Mouse (Mus musculus): ENCODE data around the gene Lyve1. TPM values are rescaled to one million over a fixed set of nuclear protein-coding genes. Genes with fewer than 3 reads are reported as not detected.

Lyve1 gene
- polyA plus RNA-seq, 1 experiment from 2014 or later: 4.4 TPM

GRCm38 (mm10) chr7:110818787-110819350 is 44.2 kb downstream of the Lyve1 start:
- DNase-seq (ENCODE audit: low spot score): no peak
- 93% methylated on average over 11 of the region's 11 CpGs for WGBS
- H3K4me3 ChIP-seq (replicated peaks; ENCODE audit: low read length): no peak overlapping the region

GRCm38 (mm10) chr7:110818206-110818605 is 44.8 kb downstream of the Lyve1 start:
- no peak overlapping the region for H3K9ac ChIP-seq
- H3K4me3 ChIP-seq (replicated peaks; ENCODE audit: low read length): no peak overlapping the region
- WGBS: 83% methylated on average over 6 of the region's 6 CpGs
- H3K4me1 ChIP-seq (replicated peaks; ENCODE audit: control insufficient read depth, insufficient read depth, low read length): no peaks in the 10 kb centered on the region
- H3K9me3 ChIP-seq (ENCODE audit: control insufficient read depth, low read length): no peaks in the 10 kb centered on the region
- ATAC-seq (ENCODE audit: low FRiP score) (no peak), DNase-seq (ENCODE audit: low spot score) (no peak)
- H3K27ac ChIP-seq: no peak overlapping the region
- no peaks in the 10 kb centered on the region for H3K27me3 ChIP-seq (ENCODE audit: control insufficient read depth, insufficient read depth, low read length)
- H3K4me2 ChIP-seq (replicated peaks): no peak overlapping the region
- H3K36me3 ChIP-seq (replicated peaks; ENCODE audit: control insufficient read depth, insufficient read depth): peaks cover 8% of the 10 kb centered on the region

More at GRCm38 (mm10) chr7:110818787-110819350, 44.2 kb downstream of the Lyve1 start:
- Histone ChIP-seq H3K9ac (no peak overlapping the region), H3K4me2 (replicated peaks) (no peak overlapping the region), H3K27me3 (ENCODE audit: control insufficient read depth, insufficient read depth, low read length) (no peaks in the 10 kb centered on the region), H3K9me3 (ENCODE audit: control insufficient read depth, low read length) (no peaks in the 10 kb centered on the region), H3K4me1 (replicated peaks; ENCODE audit: control insufficient read depth, insufficient read depth, low read length) (no peaks in the 10 kb centered on the region), H3K27ac (no peak overlapping the region), H3K36me3 (replicated peaks; ENCODE audit: control insufficient read depth, insufficient read depth) (peaks cover 15% of the 10 kb centered on the region)
- no peak for ATAC-seq (ENCODE audit: low FRiP score)

DNA sequence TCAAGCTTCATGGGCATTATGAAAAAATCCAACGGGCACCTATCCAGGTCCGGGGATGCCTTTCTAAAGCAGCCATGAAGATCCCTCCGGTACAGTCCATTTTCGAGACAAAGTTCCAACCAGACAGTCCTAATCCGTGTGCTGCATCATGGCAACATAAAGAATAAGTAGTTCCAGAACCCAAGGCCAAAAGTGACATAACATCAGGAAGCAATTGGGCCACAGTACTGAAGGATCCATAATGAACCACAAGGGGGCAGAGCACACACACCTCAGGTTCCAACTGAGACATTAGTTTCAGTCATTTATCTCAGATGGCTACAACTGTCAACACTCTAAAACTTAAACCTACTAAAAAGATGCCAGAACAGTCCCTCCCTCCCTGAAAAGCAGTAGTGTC is 47.0 kb downstream of the Lyve1 start:
- Histone ChIP-seq H3K9me3 (ENCODE audit: control insufficient read depth, low read length) (no peaks in the 10 kb centered on the region), H3K27ac (no peak overlapping the region), H3K36me3 (replicated peaks; ENCODE audit: control insufficient read depth, insufficient read depth) (peaks cover 20% of the 10 kb centered on the region), H3K4me3 (replicated peaks; ENCODE audit: low read length) (no peak overlapping the region), H3K4me1 (replicated peaks; ENCODE audit: control insufficient read depth, insufficient read depth, low read length) (no peaks in the 10 kb centered on the region), H3K27me3 (ENCODE audit: control insufficient read depth, insufficient read depth, low read length) (no peaks in the 10 kb centered on the region), H3K9ac (no peak overlapping the region), H3K4me2 (replicated peaks) (no peak overlapping the region)
- ATAC-seq (ENCODE audit: low FRiP score): no peak
- DNase-seq (ENCODE audit: low spot score): peak; percentile 80
- WGBS: 74% methylated on average over 5 of the region's 5 CpGs

DNA sequence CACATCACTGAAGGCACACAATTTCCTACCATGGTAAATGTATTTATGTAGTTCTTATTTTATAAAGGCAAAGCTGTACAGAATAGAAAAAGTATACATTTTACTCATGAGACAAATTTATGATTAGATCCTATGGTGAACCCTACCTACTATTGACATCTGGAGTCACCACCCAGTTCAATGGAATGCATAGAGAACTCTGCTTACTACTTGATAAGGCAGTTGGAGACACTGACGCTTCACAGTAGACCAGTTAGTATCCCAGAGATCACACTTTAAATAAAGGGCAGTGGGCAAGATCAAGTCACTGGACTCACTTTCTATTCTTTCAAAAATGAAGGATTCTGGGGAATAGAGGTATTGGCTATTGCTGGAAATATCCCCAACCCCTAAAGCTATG is 49.1 kb downstream of the Lyve1 start:
- H3K4me3 ChIP-seq (replicated peaks; ENCODE audit: low read length): no peak overlapping the region
- 100% methylated on average over 1 of the region's 1 CpGs for WGBS
- ATAC-seq (ENCODE audit: low FRiP score) (no peak), DNase-seq (ENCODE audit: low spot score) (no peak)
- no peaks in the 10 kb centered on the region for H3K4me1 ChIP-seq (replicated peaks; ENCODE audit: control insufficient read depth, insufficient read depth, low read length)
- no peaks in the 10 kb centered on the region for H3K27me3 ChIP-seq (ENCODE audit: control insufficient read depth, insufficient read depth, low read length)
- H3K36me3 ChIP-seq (replicated peaks; ENCODE audit: control insufficient read depth, insufficient read depth): peaks cover 13% of the 10 kb centered on the region; the same call in 1 of the 2 replicates
- H3K9me3 ChIP-seq (ENCODE audit: control insufficient read depth, low read length): no peaks in the 10 kb centered on the region
- no peak overlapping the region for H3K4me2 ChIP-seq (replicated peaks)
- no peak overlapping the region for H3K9ac ChIP-seq
- no peak overlapping the region for H3K27ac ChIP-seq

- Histone ChIP-seq H3K4me1 (replicated peaks; ENCODE audit: control insufficient read depth, insufficient read depth, low read length) (no peaks in the 10 kb centered on the region), H3K4me2 (replicated peaks) (no peak overlapping the region), H3K9me3 (ENCODE audit: control insufficient read depth, low read length) (no peaks in the 10 kb centered on the region), H3K36me3 (replicated peaks; ENCODE audit: control insufficient read depth, insufficient read depth) (peaks cover 13% of the 10 kb centered on the region; the same call in 1 of the 2 replicates), H3K4me3 (replicated peaks; ENCODE audit: low read length) (no peak overlapping the region), H3K9ac (no peak overlapping the region), H3K27ac (no peak overlapping the region), H3K27me3 (ENCODE audit: control insufficient read depth, insufficient read depth, low read length) (no peaks in the 10 kb centered on the region)
- WGBS: 82% methylated on average over 5 of the region's 5 CpGs
- no peak for DNase-seq (ENCODE audit: low spot score)
- ATAC-seq (ENCODE audit: low FRiP score): no peak
Observed at GRCm38 (mm10) chr7:110811529-110811928, 51.5 kb downstream of the Lyve1 start.

- no peak overlapping the region for H3K4me2 ChIP-seq (replicated peaks)
- no peak overlapping the region for H3K9ac ChIP-seq
- no peak overlapping the region for H3K4me3 ChIP-seq (replicated peaks; ENCODE audit: low read length)
- 81% methylated on average over 8 of the region's 8 CpGs for WGBS
- H3K27me3 ChIP-seq (ENCODE audit: control insufficient read depth, insufficient read depth, low read length): no peaks in the 10 kb centered on the region
- H3K4me1 ChIP-seq (replicated peaks; ENCODE audit: control insufficient read depth, insufficient read depth, low read length): no peaks in the 10 kb centered on the region
- ATAC-seq (ENCODE audit: low FRiP score): no peak
- DNase-seq (ENCODE audit: low spot score): no peak
- no peak overlapping the region for H3K27ac ChIP-seq
- peaks cover 13% of the 10 kb centered on the region; the same call in 1 of the 2 replicates for H3K36me3 ChIP-seq (replicated peaks; ENCODE audit: control insufficient read depth, insufficient read depth)
- no peaks in the 10 kb centered on the region for H3K9me3 ChIP-seq (ENCODE audit: control insufficient read depth, low read length)
Observed at GRCm38 (mm10) chr7:110810995-110811394, 52.0 kb downstream of the Lyve1 start.

DNA sequence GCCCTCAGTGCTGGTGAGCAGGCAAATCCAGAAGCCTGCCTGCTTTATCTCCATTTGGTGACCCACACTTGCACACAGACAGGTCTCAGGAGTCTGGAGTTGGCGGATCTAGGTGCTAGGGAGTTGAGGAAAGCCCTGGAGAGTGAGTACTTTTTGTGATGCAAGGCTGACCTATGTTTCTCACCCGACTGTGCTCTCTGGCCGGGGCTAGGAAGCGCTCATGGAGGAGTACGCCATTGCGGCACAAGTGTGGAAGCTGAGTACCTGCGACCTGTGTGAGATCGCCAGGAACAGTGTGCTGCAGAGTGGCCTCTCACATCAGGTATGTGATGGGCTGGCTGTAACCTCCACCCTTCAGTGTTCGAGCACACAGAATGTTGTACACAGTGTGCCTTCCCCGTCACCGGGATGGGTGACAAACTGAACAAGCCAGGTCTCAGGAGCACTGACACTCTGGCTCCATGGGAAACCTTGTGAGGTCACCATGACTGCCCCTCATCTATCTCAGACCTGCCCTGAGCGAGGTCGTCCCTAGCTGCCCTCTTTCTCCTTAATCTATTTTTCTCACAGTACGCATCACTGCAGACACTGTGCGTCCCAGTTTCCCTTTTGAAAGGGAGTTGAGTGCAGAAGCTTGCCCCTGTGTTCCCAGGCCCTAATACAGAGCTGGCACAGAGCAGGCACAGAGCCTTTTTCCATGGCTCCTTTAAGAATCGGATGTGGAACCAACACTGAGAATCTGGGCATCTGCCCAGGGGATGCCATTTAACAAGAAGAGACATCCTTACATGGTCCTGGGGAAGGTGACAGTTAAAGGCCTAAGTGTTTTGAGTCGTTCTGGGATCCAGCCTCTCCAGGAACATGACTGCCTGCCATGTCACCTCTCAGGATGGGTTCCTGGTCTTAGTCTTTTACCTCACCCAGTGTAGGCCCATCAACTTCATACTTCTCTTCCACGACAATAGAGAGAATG is 53.2 kb downstream of the Lyve1 start:
- DNase-seq (ENCODE audit: low spot score) (no peak), ATAC-seq (ENCODE audit: low FRiP score) (no peak)
- Histone ChIP-seq H3K9ac (no peak overlapping the region), H3K27ac (no peak overlapping the region), H3K9me3 (ENCODE audit: control insufficient read depth, low read length) (no peaks in the 10 kb centered on the region), H3K4me1 (replicated peaks; ENCODE audit: control insufficient read depth, insufficient read depth, low read length) (no peaks in the 10 kb centered on the region), H3K4me2 (replicated peaks) (no peak overlapping the region), H3K27me3 (ENCODE audit: control insufficient read depth, insufficient read depth, low read length) (no peaks in the 10 kb centered on the region), H3K4me3 (replicated peaks; ENCODE audit: low read length) (no peak overlapping the region), H3K36me3 (replicated peaks; ENCODE audit: control insufficient read depth, insufficient read depth) (peaks cover 13% of the 10 kb centered on the region; the same call in 1 of the 2 replicates)
- WGBS: 81% methylated on average over 18 of the region's 18 CpGs

- Histone ChIP-seq H3K4me2 (replicated peaks) (no peak overlapping the region), H3K4me3 (replicated peaks; ENCODE audit: low read length) (no peak overlapping the region), H3K4me1 (replicated peaks; ENCODE audit: control insufficient read depth, insufficient read depth, low read length) (no peaks in the 10 kb centered on the region), H3K36me3 (replicated peaks; ENCODE audit: control insufficient read depth, insufficient read depth) (peaks cover 13% of the 10 kb centered on the region; the same call in 1 of the 2 replicates), H3K9ac (no peak overlapping the region), H3K27me3 (ENCODE audit: control insufficient read depth, insufficient read depth, low read length) (no peaks in the 10 kb centered on the region), H3K27ac (no peak overlapping the region), H3K9me3 (ENCODE audit: control insufficient read depth, low read length) (no peaks in the 10 kb centered on the region)
- DNase-seq (ENCODE audit: low spot score) (no peak), ATAC-seq (ENCODE audit: low FRiP score) (no peak)
- 44% methylated on average over 3 of the region's 3 CpGs for WGBS
Observed at GRCm38 (mm10) chr7:110808962-110809361, 54.1 kb downstream of the Lyve1 start.

DNA sequence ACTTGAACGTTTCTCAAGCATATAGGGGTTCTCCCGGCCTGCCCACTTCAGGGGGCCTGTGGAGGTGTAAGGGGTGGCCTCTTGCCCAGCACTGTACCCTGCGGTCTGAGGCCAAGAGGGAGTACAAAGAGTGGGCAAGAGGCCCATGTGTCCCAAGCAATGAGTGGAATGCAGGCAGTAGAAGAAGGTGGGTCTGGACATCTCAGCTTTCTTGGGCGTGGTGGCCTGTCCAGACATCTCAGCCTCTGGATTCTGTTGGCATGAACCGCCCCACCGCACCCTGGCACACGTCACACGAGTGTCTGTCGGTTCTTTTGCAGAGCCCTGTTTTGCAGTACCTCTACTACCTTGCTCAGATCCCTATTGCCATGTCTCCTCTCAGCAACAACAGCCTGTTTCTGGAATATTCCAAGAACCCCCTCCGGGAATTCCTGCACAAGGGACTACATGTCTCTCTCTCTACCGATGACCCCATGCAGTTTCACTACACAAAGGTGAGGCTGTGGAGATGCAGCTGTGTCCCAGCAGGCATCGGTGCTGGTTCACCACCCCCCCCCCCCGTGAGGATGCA is 55.5 kb downstream of the Lyve1 start:
- ATAC-seq (ENCODE audit: low FRiP score) (no peak), DNase-seq (ENCODE audit: low spot score) (no peak)
- no peaks in the 10 kb centered on the region for H3K9me3 ChIP-seq (ENCODE audit: control insufficient read depth, low read length)
- no peak overlapping the region for H3K4me3 ChIP-seq (replicated peaks; ENCODE audit: low read length)
- no peak overlapping the region for H3K9ac ChIP-seq
- no peak overlapping the region for H3K27ac ChIP-seq
- H3K36me3 ChIP-seq (replicated peaks; ENCODE audit: control insufficient read depth, insufficient read depth): peaks cover 10% of the 10 kb centered on the region; the same call in 1 of the 2 replicates
- H3K4me1 ChIP-seq (replicated peaks; ENCODE audit: control insufficient read depth, insufficient read depth, low read length): no peaks in the 10 kb centered on the region
- no peaks in the 10 kb centered on the region for H3K27me3 ChIP-seq (ENCODE audit: control insufficient read depth, insufficient read depth, low read length)
- WGBS: 89% methylated on average over 13 of the region's 13 CpGs
- H3K4me2 ChIP-seq (replicated peaks): no peak overlapping the region

Measured in hindbrain, embryonic 14.5 days (tissue).